Mouse (Mus musculus): Measurements from ENCODE around the gene Map3k1.

Gene Map3k1

DNA sequence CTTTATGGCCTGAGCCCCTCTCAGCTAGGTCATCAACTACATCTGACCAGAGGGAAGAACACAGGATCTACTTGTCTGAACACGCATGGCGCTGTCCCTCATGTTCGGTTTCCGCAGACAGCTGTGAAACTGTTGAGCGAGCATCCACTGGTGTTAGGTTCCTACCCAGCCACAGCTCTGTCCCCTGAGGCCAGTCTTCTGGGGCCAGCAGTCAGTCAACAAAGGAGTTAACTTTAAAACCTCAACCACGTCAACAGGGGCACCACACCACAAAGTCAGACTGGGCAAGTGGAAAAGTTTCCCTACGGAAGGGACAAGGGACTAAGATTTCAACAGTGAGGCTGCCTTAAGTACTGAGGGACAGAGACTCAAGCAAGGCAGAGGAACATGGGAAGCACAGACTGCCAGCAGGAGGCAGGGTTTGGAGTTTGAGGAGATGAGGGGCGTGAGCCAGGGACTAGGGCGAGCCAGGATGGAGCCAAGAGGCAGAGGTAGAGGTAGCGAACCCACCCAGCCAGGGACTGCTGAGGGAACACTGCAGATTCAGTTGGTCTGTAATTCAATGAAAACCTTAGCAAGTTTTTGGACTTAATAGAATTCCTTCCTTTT, 7.0 kb downstream of the Map3k1 start:
- CTCF ChIA-PET: interaction anchor here in 1 of 4 experiments (2.3 kb wide), 1 partner anchor 14 kb away, joined by 6 read pairs; no protein-coding TSS in a partner anchor
- POLR2A ChIA-PET: interaction anchor here in 2 of 4 experiments (1.0 to 2.0 kb wide), 4 partner anchors 10 to 115 kb away, joined by 3 to 7 read pairs (median 4); no protein-coding TSS in a partner anchor

DNA sequence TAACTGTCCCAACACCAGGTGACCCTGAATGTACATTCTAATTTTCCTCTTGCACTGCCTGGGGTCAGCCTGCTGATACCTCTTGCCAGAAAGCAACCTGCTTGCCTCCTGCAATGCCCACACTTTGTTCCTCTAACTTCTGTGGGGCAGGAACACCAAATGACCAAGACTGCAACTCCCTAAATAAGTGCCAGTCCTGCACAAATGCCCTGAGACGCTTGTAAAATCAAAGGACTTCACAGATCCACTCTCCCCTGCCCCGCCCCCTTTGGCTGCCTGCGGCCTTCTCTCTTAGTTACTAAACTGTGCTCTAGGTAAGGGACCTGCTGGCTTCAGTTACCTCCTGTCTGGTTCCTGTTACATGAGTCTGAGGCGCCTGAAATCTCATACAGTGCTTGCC, 7.9 kb downstream of the Map3k1 start:
- ChIA-PET POLR2A (interaction anchor here in 2 of 4 experiments (1.1 to 1.4 kb wide), 3 partner anchors 8 to 114 kb away, joined by 3 read pairs; partner anchors contain the start of gene Map3k1 (in 1 of the 2)), CTCF (interaction anchor here in 2 of 4 experiments (0.6 to 2.3 kb wide), 2 partner anchors 13 kb away, joined by 3 to 6 read pairs; no protein-coding TSS in a partner anchor)

DNA sequence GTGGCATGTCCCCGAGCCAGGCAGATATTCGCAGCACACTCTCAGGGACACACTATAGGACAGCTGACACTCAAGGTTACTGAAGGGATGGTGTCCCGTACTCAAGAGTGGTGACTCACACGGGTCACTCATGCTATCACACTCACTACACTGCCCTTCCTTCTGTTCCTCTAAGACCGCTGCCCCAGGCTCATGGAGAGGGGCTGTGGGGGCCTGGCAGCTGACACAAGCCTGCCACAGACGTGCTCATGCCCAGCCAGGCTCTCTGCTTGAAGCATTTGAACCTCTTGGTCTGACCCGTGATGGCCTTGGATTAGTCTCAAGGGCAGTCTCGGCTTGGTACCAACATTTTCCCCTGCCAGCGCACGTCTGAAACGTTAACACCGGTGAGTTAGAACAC, 10.7 kb downstream of the Map3k1 start:
- ChIA-PET CTCF (interaction anchor here in 2 of 4 experiments (0.6 to 1.6 kb wide), 4 partner anchors 9 to 461 kb away, joined by 3 to 10 read pairs (median 4); no protein-coding TSS in a partner anchor), POLR2A (interaction anchor here in 3 of 4 experiments (0.8 to 2.5 kb wide), 9 partner anchors 8 to 138 kb away, joined by 3 to 15 read pairs (median 4); partner anchors contain the start of gene Map3k1 (in 2 of the 3))

DNA sequence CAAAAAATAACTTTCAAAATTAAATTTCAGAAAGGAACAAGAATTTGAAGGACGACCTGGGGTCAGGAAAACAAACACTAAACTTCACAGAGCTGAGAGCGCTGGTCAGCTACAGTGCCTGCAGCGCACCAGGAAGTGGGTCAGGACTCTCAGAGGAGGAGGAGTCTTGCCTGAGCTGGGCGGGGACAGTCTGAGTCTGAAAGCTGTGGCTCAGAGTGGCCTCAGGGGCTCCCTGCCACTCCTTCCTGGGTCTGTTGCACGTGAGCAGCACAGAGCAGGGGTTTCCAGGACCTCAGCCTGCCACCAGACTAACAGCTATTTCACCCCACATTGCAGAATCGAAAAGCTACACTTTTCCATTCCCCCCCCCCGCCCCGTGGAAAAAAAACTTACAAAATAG, 11.8 kb downstream of the Map3k1 start:
- ChIA-PET CTCF (interaction anchor here in 3 of 4 experiments (0.6 to 1.6 kb wide), 9 partner anchors 7 to 462 kb away, joined by 3 to 10 read pairs (median 4); no protein-coding TSS in a partner anchor), POLR2A (interaction anchor here in 3 of 4 experiments (0.6 to 2.5 kb wide), 21 partner anchors 9 to 1972 kb away, joined by 3 to 15 read pairs (median 4); partner anchors contain the start of gene Map3k1 (in 3 of the 3))

DNA sequence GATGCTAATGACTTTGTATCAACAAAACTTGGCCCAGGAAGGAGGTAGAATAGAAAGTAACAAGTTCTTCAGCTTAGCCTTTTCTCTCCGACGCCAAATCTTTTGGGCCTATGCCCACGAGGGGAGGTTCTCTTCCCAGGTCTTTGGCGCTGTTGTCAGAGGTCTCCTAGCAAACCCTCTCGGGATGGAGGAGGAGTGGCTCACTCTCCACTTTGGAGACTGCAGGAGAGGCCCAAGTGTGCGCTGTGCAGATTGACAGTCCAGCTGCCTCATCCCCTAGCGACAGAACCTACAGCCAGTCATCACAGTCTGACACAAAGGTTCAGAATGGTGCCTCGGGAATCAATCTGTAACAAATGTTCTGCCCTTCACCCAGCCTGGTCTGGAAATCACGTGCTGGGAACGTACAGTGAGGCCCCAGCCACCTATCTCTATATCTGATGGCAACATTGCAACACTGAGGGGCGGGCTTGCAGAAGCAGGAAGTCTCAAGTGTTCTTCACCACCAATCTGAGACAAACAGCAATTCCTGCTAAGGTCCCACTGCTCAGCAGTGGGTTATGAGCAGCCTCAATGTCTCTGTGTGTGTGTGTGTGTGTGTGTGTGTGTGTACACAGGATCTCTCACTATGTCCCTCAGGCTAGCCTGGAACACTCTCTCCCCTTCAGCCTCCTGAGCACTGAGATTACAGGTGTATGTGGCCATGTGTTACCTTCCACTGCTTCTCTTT, 12.4 kb downstream of the Map3k1 start:
- POLR2A ChIA-PET: interaction anchor here (0.6 to 2.5 kb wide), 20 partner anchors 9 to 1972 kb away, joined by 3 to 15 read pairs (median 4); partner anchors contain the start of gene Map3k1 (in 3 of the 4)
- CTCF ChIA-PET: interaction anchor here in 3 of 4 experiments (1.0 to 1.6 kb wide), 7 partner anchors 7 to 463 kb away, joined by 3 to 10 read pairs (median 4); no protein-coding TSS in a partner anchor

DNA sequence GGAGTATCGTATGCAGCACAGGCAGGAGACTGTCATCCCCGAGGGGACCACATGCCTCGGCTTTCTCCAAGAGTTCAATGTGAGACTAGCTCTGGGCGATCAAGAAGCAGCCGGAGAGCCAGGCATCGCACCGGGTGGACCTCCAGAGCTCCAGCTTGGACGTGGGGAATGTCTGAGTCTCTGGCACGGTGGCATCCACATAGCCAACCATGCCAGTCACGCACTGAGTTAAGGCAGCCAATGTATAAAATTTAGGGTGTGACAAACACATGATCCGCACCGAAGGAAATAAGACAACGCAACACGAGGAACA, 15.9 kb downstream of the Map3k1 start:
- ChIA-PET CTCF (interaction anchor here in 1 of 4 experiments (0.6 kb wide), 1 partner anchor 13 kb away, joined by 5 read pairs; no protein-coding TSS in a partner anchor), POLR2A (interaction anchor here in 1 of 4 experiments (1.1 to 1.6 kb wide), 2 partner anchors 13 to 16 kb away, joined by 3 to 5 read pairs; partner anchors contain the start of gene Map3k1)

DNA sequence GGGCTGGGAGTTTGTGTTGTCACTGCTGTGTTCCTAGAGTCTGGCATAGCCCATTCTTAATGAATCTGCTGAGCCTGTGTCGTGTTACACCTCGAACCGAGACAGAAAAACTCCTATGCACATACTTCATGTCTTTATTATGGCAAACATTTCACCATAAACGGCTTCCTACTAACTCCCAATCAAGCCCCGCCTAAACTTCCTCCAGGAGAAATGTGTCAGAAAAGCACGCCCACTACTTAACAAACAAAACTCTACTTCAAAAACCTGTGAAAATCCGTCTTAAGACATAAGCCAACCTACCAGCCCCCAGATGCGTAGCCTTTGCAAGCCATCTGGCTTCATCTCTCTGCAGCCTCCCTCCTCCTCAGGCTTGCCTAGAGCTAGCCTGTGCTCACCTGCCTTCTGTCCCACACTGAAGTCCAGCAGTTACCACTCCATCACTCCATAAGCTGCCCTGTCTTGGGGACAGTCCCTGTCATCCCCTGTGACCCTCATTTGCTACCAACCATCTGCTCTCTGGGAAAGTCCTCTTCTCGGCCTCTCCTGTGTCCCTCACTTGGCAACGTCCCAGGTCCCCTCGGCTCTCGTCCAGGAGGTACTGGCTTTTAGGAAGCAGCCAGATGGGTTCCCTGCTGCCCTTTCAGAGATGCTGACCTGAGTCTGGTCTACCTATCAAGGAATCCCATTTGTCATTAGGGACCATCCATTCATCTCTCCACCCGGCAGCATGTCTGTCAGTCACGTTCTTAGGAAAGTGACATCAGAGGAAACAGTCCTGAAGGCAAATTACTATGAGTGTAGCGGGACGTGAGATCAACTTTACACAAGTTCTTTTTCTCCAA, 16.4 kb downstream of the Map3k1 start:
- CTCF ChIA-PET: no interaction called here

DNA sequence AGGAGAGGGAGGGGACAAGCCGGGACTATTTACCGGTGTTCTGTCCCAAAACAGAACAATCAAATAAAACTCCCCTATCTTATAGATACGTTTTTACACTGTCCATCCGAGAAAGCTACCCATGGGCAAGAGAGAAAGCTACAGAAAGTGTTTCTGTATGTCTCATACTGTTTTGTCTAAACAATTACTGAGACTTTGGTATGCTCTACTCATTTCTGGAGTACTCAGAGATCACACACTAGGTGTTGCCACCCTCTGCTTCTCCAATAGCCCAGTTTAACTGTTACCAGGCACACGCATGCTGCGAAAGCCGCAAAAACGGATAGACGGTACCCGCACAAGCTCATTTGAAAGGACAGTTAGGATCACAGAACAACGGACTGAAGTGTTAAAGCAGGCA, 17.2 kb downstream of the Map3k1 start:
- CTCF ChIA-PET: interaction anchor here in 1 of 4 experiments (1.3 to 1.5 kb wide), 2 partner anchors 20 to 169 kb away, joined by 3 to 4 read pairs; no protein-coding TSS in a partner anchor
- POLR2A ChIA-PET: interaction anchor here in 3 of 4 experiments (0.6 to 2.3 kb wide), 7 partner anchors 11 to 468 kb away, joined by 3 to 6 read pairs (median 4); partner anchors contain the start of gene Map3k1 (in 1 of the 3)

More for the DNA sequence above, 16.4 kb downstream of the Map3k1 start:
- POLR2A ChIA-PET: interaction anchor here in 3 of 4 experiments (0.8 to 2.3 kb wide), 5 partner anchors 10 to 467 kb away, joined by 3 to 6 read pairs (median 3); partner anchors contain the start of gene Map3k1 (in 1 of the 3)

DNA sequence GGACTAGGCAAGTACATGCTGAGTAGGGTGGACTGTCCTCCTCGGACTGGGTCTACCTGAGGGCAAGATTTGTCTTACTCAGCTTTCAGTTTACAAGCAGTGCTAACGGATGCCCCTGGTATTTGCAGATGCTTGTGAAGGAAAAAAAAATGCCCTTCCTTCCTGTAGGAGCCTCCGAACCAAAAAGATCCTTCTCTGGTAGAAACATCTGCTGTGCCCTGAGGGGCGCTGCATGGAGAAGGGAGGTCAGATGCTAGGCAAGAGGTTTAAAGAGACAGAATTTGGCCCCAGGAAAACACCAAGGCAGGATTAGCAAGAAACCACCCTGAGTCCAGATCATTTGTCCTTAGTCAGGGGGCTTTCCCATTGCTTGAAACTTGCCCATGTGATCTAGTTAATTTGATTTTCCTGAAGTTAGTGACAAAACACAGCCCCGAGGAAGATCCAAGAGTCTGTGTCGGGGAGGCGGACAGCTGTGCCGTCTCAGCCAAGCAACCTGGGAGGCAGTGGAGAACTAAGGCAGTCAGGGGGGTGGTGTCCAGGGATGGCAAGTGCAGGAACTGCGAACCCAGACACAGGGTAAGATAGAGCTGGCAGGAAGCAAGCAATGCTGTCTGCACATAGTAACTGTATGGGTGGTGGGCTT, 19.2 kb downstream of the Map3k1 start:
- POLR2A ChIA-PET: interaction anchor here in 2 of 4 experiments (0.9 to 2.3 kb wide), 4 partner anchors 11 to 39 kb away, joined by 3 to 6 read pairs (median 4); partner anchors contain the start of gene Map3k1 (in 1 of the 2)

DNA sequence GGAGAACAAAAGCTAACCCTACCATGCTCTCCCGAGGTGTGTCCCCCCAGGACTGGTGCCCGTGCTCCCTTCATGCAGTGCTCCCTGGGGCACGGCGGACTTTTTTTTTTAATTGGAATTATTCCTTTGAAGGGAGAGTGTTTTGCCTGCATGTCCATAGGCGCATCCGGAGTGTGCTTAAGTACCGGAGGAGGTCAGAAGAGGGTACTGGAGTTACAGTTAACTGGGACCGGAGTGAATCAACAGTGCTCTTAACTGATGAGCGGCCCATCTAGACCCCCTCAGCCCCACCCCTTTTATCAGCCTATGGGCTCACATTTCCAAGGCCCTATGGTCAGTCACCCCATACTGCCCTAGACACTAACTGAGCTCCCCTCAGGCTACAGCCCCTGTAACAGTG, 19.9 kb downstream of the Map3k1 start:
- POLR2A ChIA-PET: interaction anchor here in 2 of 4 experiments (0.9 to 1.7 kb wide), 4 partner anchors 10 to 464 kb away, joined by 3 to 4 read pairs (median 4); no protein-coding TSS in a partner anchor
- CTCF ChIA-PET: interaction anchor here (0.6 to 2.8 kb wide), 8 partner anchors 8 to 470 kb away, joined by 3 to 12 read pairs (median 6); no protein-coding TSS in a partner anchor

More for the DNA sequence above, 19.2 kb downstream of the Map3k1 start:
- CTCF ChIA-PET: interaction anchor here in 3 of 4 experiments (1.1 to 2.8 kb wide), 3 partner anchors 8 to 470 kb away, joined by 3 to 12 read pairs (median 8); no protein-coding TSS in a partner anchor

DNA sequence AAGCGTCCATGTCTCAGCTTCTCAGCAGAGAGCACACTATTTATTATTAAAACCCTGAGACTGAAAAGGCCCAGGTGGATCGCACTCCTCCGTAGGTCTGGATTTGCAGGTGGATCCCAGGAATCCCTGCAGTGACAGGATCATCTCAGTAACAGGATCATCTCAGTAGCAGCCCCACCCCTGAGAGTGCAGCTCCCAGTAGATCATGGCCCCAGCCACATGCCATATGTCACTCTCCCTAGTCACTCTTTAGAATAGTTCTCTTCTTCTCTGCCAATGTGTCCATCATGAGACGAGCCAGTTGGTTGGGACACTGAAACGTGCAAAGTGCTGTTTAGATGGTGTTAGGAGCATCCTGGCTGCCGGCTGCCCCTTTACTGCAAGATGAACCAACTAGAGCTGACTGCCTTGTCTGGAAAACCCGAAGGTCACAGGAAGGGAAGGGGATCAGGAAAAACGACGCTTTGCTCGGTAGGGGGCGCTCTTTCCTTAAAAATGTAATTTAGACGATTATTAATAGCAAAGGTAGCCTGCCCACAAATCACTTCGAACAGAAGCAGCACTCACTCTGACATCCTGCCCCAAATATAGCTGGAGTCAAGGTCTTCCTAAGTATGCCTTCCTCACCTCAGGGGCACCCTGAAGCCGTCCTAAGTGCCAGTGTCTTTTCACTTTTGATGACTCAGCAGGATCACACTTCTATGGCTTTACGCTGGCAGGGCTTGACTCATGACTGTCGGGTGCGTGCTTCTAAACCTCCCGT, 20.8 kb downstream of the Map3k1 start:
- ChIA-PET CTCF (interaction anchor here (0.6 to 2.8 kb wide), 18 partner anchors 9 to 471 kb away, joined by 3 to 12 read pairs (median 4); no protein-coding TSS in a partner anchor), POLR2A (interaction anchor here in 3 of 4 experiments (0.6 to 2.5 kb wide), 8 partner anchors 8 to 465 kb away, joined by 3 to 8 read pairs (median 4); no protein-coding TSS in a partner anchor)

DNA sequence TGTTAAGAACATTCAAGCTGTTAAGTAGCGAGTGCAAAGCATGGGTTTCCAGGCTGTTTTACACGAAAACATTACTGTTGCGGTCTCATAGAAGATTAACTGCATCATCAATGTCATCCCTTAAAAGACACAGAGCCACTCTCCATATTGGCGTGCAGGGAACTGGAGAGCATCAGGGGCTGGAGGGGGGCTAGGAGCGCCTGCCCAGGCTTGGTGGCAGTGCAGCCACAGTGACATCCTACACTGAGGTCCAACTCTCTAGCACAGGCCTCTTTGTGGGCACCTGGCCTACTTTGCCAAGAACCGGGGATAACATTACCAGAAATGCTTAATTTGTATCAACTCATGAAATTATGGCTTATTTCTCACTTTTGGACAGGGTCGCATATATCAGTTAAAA, 22.2 kb downstream of the Map3k1 start:
- POLR2A ChIA-PET: interaction anchor here in 3 of 4 experiments (0.5 to 2.5 kb wide), 6 partner anchors 8 to 654 kb away, joined by 3 to 8 read pairs (median 5); no protein-coding TSS in a partner anchor
- CTCF ChIA-PET: interaction anchor here in 2 of 4 experiments (1.1 to 1.3 kb wide), 2 partner anchors 10 to 15 kb away, joined by 4 to 5 read pairs; no protein-coding TSS in a partner anchor

DNA sequence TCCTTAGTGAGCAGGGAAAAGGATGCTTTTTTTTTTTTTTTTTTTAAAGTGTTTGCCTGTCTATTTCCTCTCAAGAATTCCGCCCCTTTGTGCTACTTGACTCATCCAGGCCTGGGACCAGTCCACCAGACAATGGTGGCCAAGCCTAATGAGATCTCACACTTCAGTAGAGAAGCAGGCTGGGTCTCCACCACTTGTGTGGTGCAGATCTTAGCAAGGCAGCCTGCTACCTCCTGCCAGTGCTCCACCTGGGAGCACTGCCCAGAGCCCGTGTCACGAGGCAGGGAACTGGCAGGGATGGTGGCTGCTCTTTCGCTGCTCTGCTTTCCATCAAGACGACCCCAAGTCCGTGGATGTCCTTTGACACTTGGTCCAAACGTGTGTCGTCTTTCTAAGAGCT, 25.3 kb downstream of the Map3k1 start:
- ChIA-PET CTCF (no interaction called here), POLR2A (interaction anchor here in 1 of 4 experiments (0.7 kb wide), 2 partner anchors 287 to 1371 kb away, joined by 4 to 7 read pairs; no protein-coding TSS in a partner anchor)

DNA sequence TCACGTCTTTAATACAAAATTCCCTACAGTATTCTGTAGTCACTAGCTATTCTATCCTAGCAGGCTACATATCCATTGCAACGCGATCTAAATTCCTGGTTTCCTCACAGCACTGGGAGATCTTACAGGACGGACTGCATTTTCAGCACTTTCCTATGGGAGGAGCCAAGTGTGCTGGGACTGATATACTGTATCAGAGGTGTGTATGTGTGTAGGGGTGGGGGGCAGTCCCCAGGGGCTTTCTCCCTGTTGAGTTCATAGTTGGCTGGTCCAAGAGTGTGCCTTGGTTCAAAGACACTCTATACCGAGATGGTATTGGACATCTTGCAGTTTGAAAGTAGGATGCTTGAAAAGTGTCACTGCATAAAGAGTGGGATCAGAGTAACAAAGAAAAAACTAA, 29.3 kb downstream of the Map3k1 start:
- ChIA-PET CTCF (interaction anchor here in 3 of 4 experiments (0.5 to 1.2 kb wide), 4 partner anchors 8 to 18 kb away, joined by 3 to 5 read pairs (median 4); no protein-coding TSS in a partner anchor), POLR2A (interaction anchor here in 1 of 4 experiments (0.6 to 2.4 kb wide), 4 partner anchors 9 to 570 kb away, joined by 3 to 7 read pairs (median 4); no protein-coding TSS in a partner anchor)

DNA sequence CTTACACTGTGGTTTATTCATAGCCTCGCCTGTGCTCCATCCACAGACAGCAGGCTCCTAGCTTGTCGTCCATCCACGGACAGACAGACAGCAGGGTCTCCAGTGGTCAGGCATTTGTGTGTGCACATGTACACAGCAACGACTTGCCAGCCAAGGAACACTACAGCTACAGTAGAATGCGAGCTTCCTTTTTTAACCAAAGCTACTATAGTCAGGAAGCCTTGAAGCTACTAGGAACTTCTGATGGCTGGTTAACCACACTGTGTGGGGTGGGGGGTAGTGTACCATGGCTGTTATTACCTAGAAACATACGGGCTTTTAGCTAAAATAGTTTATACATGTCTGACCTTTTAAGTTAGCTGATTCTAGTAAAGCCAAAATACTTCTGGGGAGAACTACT, 30.2 kb downstream of the Map3k1 start:
- CTCF ChIA-PET: interaction anchor here in 2 of 4 experiments (1.0 to 1.2 kb wide), 2 partner anchors 9 to 10 kb away, joined by 3 to 5 read pairs; no protein-coding TSS in a partner anchor
- POLR2A ChIA-PET: interaction anchor here in 2 of 4 experiments (0.9 to 1.5 kb wide), 4 partner anchors 8 to 12 kb away, joined by 3 to 5 read pairs (median 4); no protein-coding TSS in a partner anchor

DNA sequence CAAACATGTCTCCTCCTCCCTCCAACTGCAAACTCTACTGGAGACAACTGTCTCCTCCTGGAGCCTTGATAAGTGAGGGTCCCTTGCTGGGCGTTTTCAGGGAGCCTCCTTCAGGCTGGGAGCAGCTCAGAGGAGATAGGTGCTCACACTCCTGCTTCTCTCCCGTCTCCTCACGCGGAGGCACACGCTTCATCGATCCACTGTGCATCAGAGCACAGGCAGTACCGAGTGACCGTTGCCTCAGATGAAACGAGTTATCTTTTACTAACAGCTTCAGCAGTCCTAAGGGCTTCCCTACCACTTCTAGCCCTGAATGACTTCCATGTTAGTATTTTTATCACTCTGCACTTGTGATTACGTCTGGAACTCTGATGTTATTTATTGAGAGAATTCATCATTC, 30.9 kb downstream of the Map3k1 start:
- CTCF ChIA-PET: interaction anchor here in 1 of 4 experiments (0.5 kb wide), 1 partner anchor 367 kb away, joined by 3 read pairs; no protein-coding TSS in a partner anchor
- POLR2A ChIA-PET: interaction anchor here in 3 of 4 experiments (0.6 to 1.5 kb wide), 6 partner anchors 9 to 228 kb away, joined by 3 to 5 read pairs (median 4); no protein-coding TSS in a partner anchor

Data from embryonic stem cell, embryonic (primary cell).